Mouse (Mus musculus) macrophage (primary cell): ENCODE measurements around the gene Atp5d. TPM values are rescaled to one million over a fixed set of nuclear protein-coding genes. Genes with fewer than 3 reads are reported as not detected.

Source experiments
- H3K27ac ChIP-seq: fragments of 350-480 bp; formaldehyde crosslinking; 2 replicates; pipeline ENCODE4 v1.9.0; 2021
- H3K36me3 ChIP-seq: fragments of 350-480 bp; formaldehyde crosslinking; 2 replicates; pipeline ENCODE4 v1.9.0; 2021; ENCODE audit errors: inconsistent target
- H3K4me3 ChIP-seq: fragments of 350-480 bp; formaldehyde crosslinking; 2 replicates; pipeline ENCODE4 v1.9.0; 2021; ENCODE audit errors: inconsistent target
- H3K79me2 ChIP-seq: fragments of 350-480 bp; formaldehyde crosslinking; 2 replicates; pipeline ENCODE4 v1.9.0; 2021; ENCODE audit errors: inconsistent target
- WGBS: methylation state at CpG from one replicate; pipeline ENCODE4 v1.1.7; 2026; ENCODE audit warnings: inconsistent platforms; ENCODE audit not compliant: missing documents; 5-methylcytosine and 5-hydroxymethylcytosine counted together
- polyA plus RNA-seq: library from polyadenylated mRNA; stranded (reverse); fragments of 250-400 nt; gene quantifications from 3 replicates; pipeline ENCODE4 v1.2.4, GENCODE M21; 2018; ENCODE audit warnings: inconsistent platforms

Gene Atp5d
- polyA plus RNA-seq, 1 experiment from 2014 or later: 68.4 TPM

GRCm38 (mm10) chr10:80141243-80141642, 2.8 kb downstream of the Atp5d start:
- Histone ChIP-seq H3K27ac (peak overlapping the region; percentile 35), H3K36me3 (peaks cover 12% of the 10 kb centered on the region), H3K79me2 (peaks cover 39% of the 10 kb centered on the region), H3K4me3 (peak overlapping the region; percentile 73; the same call in 1 of the 2 replicates)
- WGBS: under 1% methylated on average over 29 of the region's 29 CpGs

GRCm38 (mm10) chr10:80141786-80142529, 3.5 kb downstream of the Atp5d start:
- under 1% methylated on average over 43 of the region's 43 CpGs for WGBS
- peaks cover 46% of the 10 kb centered on the region for H3K79me2 ChIP-seq
- H3K4me3 ChIP-seq: peak overlapping the region; percentile 73
- H3K36me3 ChIP-seq: peaks cover 12% of the 10 kb centered on the region
- peak overlapping the region; percentile 13 for H3K27ac ChIP-seq

GRCm38 (mm10) chr10:80142530-80142925, 4.1 kb downstream of the Atp5d start:
- H3K27ac ChIP-seq: peak overlapping the region; percentile 43
- H3K4me3 ChIP-seq: peak overlapping the region; percentile 73
- H3K36me3 ChIP-seq: peaks cover 12% of the 10 kb centered on the region
- H3K79me2 ChIP-seq: peaks cover 46% of the 10 kb centered on the region
- WGBS: under 1% methylated on average over 15 of the region's 15 CpGs

GRCm38 (mm10) chr10:80143664-80144063, 5.2 kb downstream of the Atp5d start:
- H3K4me3 ChIP-seq: no peak overlapping the region
- peaks cover 46% of the 10 kb centered on the region for H3K79me2 ChIP-seq
- 89% methylated on average over 7 of the region's 7 CpGs for WGBS
- H3K27ac ChIP-seq: no peak overlapping the region
- H3K36me3 ChIP-seq: peaks cover 12% of the 10 kb centered on the region

GRCm38 (mm10) chr10:80144159-80144558, 5.7 kb downstream of the Atp5d start:
- no peak overlapping the region for H3K27ac ChIP-seq

GRCm38 (mm10) chr10:80144864-80145838, 6.7 kb downstream of the Atp5d start:
- peaks cover 12% of the 10 kb centered on the region for H3K36me3 ChIP-seq
- H3K4me3 ChIP-seq: no peak overlapping the region
- H3K79me2 ChIP-seq: peaks cover 51% of the 10 kb centered on the region
- no peak overlapping the region for H3K27ac ChIP-seq
- WGBS: 82% methylated on average over 20 of the region's 20 CpGs

More at GRCm38 (mm10) chr10:80144159-80144558, 5.7 kb downstream of the Atp5d start:
- Histone ChIP-seq H3K4me3 (no peak overlapping the region), H3K79me2 (peaks cover 46% of the 10 kb centered on the region), H3K36me3 (peaks cover 12% of the 10 kb centered on the region)
- WGBS: 93% methylated on average over 10 of the region's 12 CpGs

GRCm38 (mm10) chr10:80145896-80146295, 7.5 kb downstream of the Atp5d start:
- Histone ChIP-seq H3K4me3 (no peak overlapping the region), H3K27ac (no peak overlapping the region)

GRCm38 (mm10) chr10:80146568-80147011, 8.2 kb downstream of the Atp5d start:
- Histone ChIP-seq H3K27ac (no peak overlapping the region), H3K36me3 (peaks cover 12% of the 10 kb centered on the region), H3K79me2 (peaks cover 64% of the 10 kb centered on the region), H3K4me3 (no peak overlapping the region)
- 93% methylated on average over 4 of the region's 4 CpGs for WGBS

More at GRCm38 (mm10) chr10:80145896-80146295, 7.5 kb downstream of the Atp5d start:
- Histone ChIP-seq H3K79me2 (peaks cover 57% of the 10 kb centered on the region), H3K36me3 (peaks cover 12% of the 10 kb centered on the region)
- 74% methylated on average over 6 of the region's 6 CpGs for WGBS

- no peak overlapping the region for H3K4me3 ChIP-seq
- H3K79me2 ChIP-seq: peaks cover 70% of the 10 kb centered on the region
- 87% methylated on average over 5 of the region's 5 CpGs for WGBS
- peak overlapping the region; percentile 93 for H3K27ac ChIP-seq
- peaks cover 12% of the 10 kb centered on the region for H3K36me3 ChIP-seq
Measured at GRCm38 (mm10) chr10:80147146-80147718, 8.8 kb downstream of the Atp5d start.

- peaks cover 13% of the 10 kb centered on the region for H3K36me3 ChIP-seq
Measured at GRCm38 (mm10) chr10:80147719-80148601, 9.5 kb downstream of the Atp5d start, which contains the start of gene Midn. Gene Midn (plus strand): TSS chr10:80148272.

GRCm38 (mm10) chr10:80148610-80149290, 10.3 kb downstream of the Atp5d start:
- Histone ChIP-seq H3K4me3 (peak overlapping the region; percentile 65), H3K36me3 (peaks cover 19% of the 10 kb centered on the region), H3K27ac (peak overlapping the region; percentile 93), H3K79me2 (peaks cover 71% of the 10 kb centered on the region)
- under 1% methylated on average over 32 of the region's 57 CpGs for WGBS

More at GRCm38 (mm10) chr10:80147719-80148601, 9.5 kb downstream of the Atp5d start, which contains the start of gene Midn:
- Histone ChIP-seq H3K79me2 (peaks cover 71% of the 10 kb centered on the region), H3K4me3 (peak within 1 kb of the TSS; percentile 65), H3K27ac (peak within 1 kb of the TSS; percentile 93)
- WGBS: 1% methylated on average over 40 of the region's 42 CpGs

GRCm38 (mm10) chr10:80149291-80150225, 11.1 kb downstream of the Atp5d start:
- H3K79me2 ChIP-seq: peaks cover 71% of the 10 kb centered on the region
- H3K36me3 ChIP-seq: peaks cover 19% of the 10 kb centered on the region
- WGBS: under 1% methylated on average over 81 of the region's 88 CpGs
- peak overlapping the region; percentile 65 for H3K4me3 ChIP-seq
- peak overlapping the region; percentile 93 for H3K27ac ChIP-seq
